Mouse (Mus musculus): ENCODE measurements at regions not wholly inside any gene's neighbourhood (a gene's known extent, or its start where the extent isn't known, plus 50 kb on each side); places are given as distances from the start of the nearest gene placed in this dataset.

- no peak for TF ChIP-seq ZC3H11A (IDR thresholded peaks at IDR 0.05; ENCODE audit: borderline replicate concordance, low read depth, low read length)
- no peak for TF ChIP-seq CHD2 (IDR thresholded peaks at IDR 0.05; ENCODE audit: low read depth, low read length)
- no peak for TF ChIP-seq ZNF384 (IDR thresholded peaks at IDR 0.05; ENCODE audit: low read depth, low read length)
These were observed 51.5 kb upstream of the Cd83 start for GRCm38 (mm10) chr13:43733061-43733460.

Data from ES-E14 (cell line).